Mouse (Mus musculus) limb, embryonic 14.5 days (tissue): ENCODE measurements around the gene Rufy1. TPM values are rescaled to one million over a fixed set of nuclear protein-coding genes. Genes with fewer than 3 reads are reported as not detected.

Source experiments
- ATAC-seq: fragments of 200-750 bp; cut with Nextera tagmentation; 2 replicates; pipeline ENCODE4 v1.8.0; 2017; ENCODE audit warnings: low read depth, moderate number of reproducible peaks, moderate TSS enrichment; ENCODE audit not compliant: low FRiP score
- DNase-seq: peaks from one replicate; pipeline ENCODE4 v3.0.0-alpha.2; 2015; ENCODE audit warnings: low spot score
- H3K27ac ChIP-seq: fragments of 300-500 bp; sonication (generic); replicated peaks from 2 replicates; pipeline ENCODE4 v1.5.1; 2014; ENCODE audit warnings: low read depth, mild to moderate bottlenecking, low read length, moderate library complexity, mixed read lengths
- H3K27me3 ChIP-seq: fragments of 300-500 bp; sonication (generic); 2 replicates; pipeline ENCODE4 v1.6.1; 2014; ENCODE audit warnings: low read length, mixed read lengths; ENCODE audit not compliant: control insufficient read depth, insufficient read depth
- H3K36me3 ChIP-seq: fragments of 300-500 bp; sonication (generic); 2 replicates; pipeline ENCODE4 v1.6.1; 2014; ENCODE audit warnings: mild to moderate bottlenecking, low read length, moderate library complexity, mixed read lengths; ENCODE audit not compliant: control insufficient read depth, insufficient read depth
- H3K4me1 ChIP-seq: fragments of 300-500 bp; sonication (generic); 2 replicates; pipeline ENCODE4 v1.6.1; 2014; ENCODE audit warnings: antibody characterized with exemption, low read length, mixed read lengths; ENCODE audit not compliant: control insufficient read depth, insufficient read depth
- H3K4me2 ChIP-seq: fragments of 300-500 bp; sonication (generic); replicated peaks from 2 replicates; pipeline ENCODE4 v1.6.1; 2014; ENCODE audit warnings: low read depth, mild to moderate bottlenecking, low read length, moderate library complexity; ENCODE audit not compliant: severe bottlenecking
- H3K4me3 ChIP-seq: fragments of 300-500 bp; sonication (generic); replicated peaks from 2 replicates; pipeline ENCODE4 v1.5.1; 2014; ENCODE audit warnings: low read length
- H3K9ac ChIP-seq: fragments of 300-500 bp; sonication (generic); 2 replicates; pipeline ENCODE4 v1.6.1; 2014; ENCODE audit warnings: mild to moderate bottlenecking, low read depth, low read length, moderate library complexity; ENCODE audit not compliant: severe bottlenecking
- H3K9me3 ChIP-seq: fragments of 300-500 bp; sonication (generic); 2 replicates; pipeline ENCODE4 v1.6.1; 2016; ENCODE audit warnings: low read length; ENCODE audit not compliant: control insufficient read depth
- POLR2A ChIP-seq: fragments of 200-500 bp; IDR thresholded peaks from 2 replicates; pipeline ENCODE4 v1.8.0; 2012; ENCODE audit warnings: inconsistent platforms, mild to moderate bottlenecking, moderate library complexity, borderline replicate concordance; ENCODE audit not compliant: insufficient read depth, insufficient read length; ENCODE audit errors: extremely low read depth
- WGBS: fragments of 180-500 bp; shearing (Covaris S2); extraction: QIAGEN DNeasy Blood & Tissue Kit; methylation state at CpG from one replicate; pipeline ENCODE4 v1.1.7; 2014; 5-methylcytosine and 5-hydroxymethylcytosine counted together
- polyA plus RNA-seq, 2 experiments: library from polyadenylated mRNA; depleted of rRNA in 1 of 2; stranded (reverse) in 1 of 2; unstranded in 1 of 2; fragments of >200 nt; fragmentation: Nextera tagmentation in 1 of 2; extraction: Ambion mirVana in 1 of 2; gene quantifications; 2 replicates each; pipeline versions ENCODE4 v1.2.1 to v1.2.3; 2012 to 2014

Gene Rufy1
- polyA plus RNA-seq, 2 experiments, result 20.3 to 24.9 TPM

- Histone ChIP-seq H3K27me3 (no peaks in the 10 kb centered on the region), H3K9ac (no peak overlapping the region), H3K4me1 (peaks cover 7% of the 10 kb centered on the region; the same call in 1 of the 2 replicates), H3K9me3 (no peaks in the 10 kb centered on the region), H3K36me3 (peaks cover 2% of the 10 kb centered on the region; the same call in 1 of the 2 replicates), H3K27ac (no peak overlapping the region), H3K4me3 (no peak overlapping the region), H3K4me2 (no peak overlapping the region)
- no peak for TF ChIP-seq POLR2A
- WGBS, result 96% methylated on average over 1 of the region's 1 CpGs
- no peak for DNase-seq
- ATAC-seq, result no peak
Measured at GRCm38 (mm10) chr11:50373621-50374020, 57.3 kb downstream of the Rufy1 start.

DNA sequence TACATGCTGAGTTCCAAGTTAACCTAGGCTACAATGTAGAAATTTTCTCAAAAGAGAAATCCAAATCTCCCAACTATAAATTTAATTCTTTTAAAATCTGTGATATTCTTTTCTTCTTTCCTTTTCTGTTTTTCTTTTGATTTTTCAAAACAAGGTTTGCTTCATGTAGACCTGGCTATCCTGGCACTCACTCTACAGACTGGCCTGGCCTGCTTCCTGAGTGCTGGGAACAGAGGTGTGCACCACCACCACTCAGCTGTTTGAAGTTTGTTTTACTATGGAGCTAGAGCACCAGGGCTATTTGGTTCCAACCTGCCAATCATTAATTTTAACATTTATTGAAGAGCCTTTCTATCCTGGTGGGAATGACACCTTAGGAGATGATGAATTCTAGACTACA lies 57.8 kb downstream of the Rufy1 start:
- ATAC-seq, result no peak
- no peak for TF ChIP-seq POLR2A
- no peaks in the 10 kb centered on the region for H3K27me3 ChIP-seq
- no peak overlapping the region for H3K9ac ChIP-seq
- H3K9me3 ChIP-seq, result no peaks in the 10 kb centered on the region
- no peaks in the 10 kb centered on the region for H3K36me3 ChIP-seq
- H3K27ac ChIP-seq, result no peak overlapping the region
- no peak overlapping the region for H3K4me2 ChIP-seq
- DNase-seq, result no peak
- no peak overlapping the region for H3K4me3 ChIP-seq
- peaks cover 7% of the 10 kb centered on the region; the same call in 1 of the 2 replicates for H3K4me1 ChIP-seq

GRCm38 (mm10) chr11:50371911-50372310 lies 59.0 kb downstream of the Rufy1 start:
- Histone ChIP-seq H3K27me3 (no peaks in the 10 kb centered on the region), H3K4me1 (peaks cover 7% of the 10 kb centered on the region; the same call in 1 of the 2 replicates), H3K9me3 (no peaks in the 10 kb centered on the region), H3K36me3 (no peaks in the 10 kb centered on the region), H3K9ac (no peak overlapping the region), H3K4me2 (no peak overlapping the region; the same call in 1 of the 2 replicates), H3K4me3 (no peak overlapping the region), H3K27ac (no peak overlapping the region)
- no peak for TF ChIP-seq POLR2A
- ATAC-seq (no peak), DNase-seq (no peak)
- 88% methylated on average over 1 of the region's 1 CpGs for WGBS

GRCm38 (mm10) chr11:50371399-50371841 lies 59.5 kb downstream of the Rufy1 start:
- DNase-seq (peak; percentile 71), ATAC-seq (peak; percentile 62; the same call in 1 of the 2 replicates)
- WGBS, result 4% methylated on average over 18 of the region's 18 CpGs
- Histone ChIP-seq H3K36me3 (no peaks in the 10 kb centered on the region), H3K9ac (peak overlapping the region; percentile 52), H3K9me3 (no peaks in the 10 kb centered on the region), H3K4me2 (peak overlapping the region; percentile 56), H3K27ac (no peak overlapping the region), H3K4me1 (peaks cover 4% of the 10 kb centered on the region; the same call in 1 of the 2 replicates), H3K27me3 (no peaks in the 10 kb centered on the region), H3K4me3 (peak overlapping the region; percentile 31)
- 0 out of 2 replicates have a peak, but pooled peaks have one; percentile 29 for TF ChIP-seq POLR2A

DNA sequence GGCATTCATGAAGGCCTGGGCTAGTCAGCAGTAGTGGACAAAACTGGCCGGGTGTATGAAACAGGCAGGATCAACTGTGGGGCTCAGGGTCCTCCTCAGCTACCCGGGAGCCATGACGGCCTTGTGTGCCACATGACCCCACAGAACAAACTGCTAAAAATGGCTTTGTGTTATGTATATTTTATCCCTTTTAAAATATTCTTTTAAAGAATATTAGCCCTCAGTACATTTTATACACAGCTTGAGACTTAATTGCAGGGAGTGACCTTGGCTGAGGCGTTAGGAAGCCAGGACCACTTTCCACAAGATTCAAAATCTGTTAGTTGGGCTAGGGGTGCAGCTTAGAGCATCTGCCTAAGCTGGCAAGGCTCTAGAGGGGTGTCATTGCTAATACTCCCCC lies 60.0 kb downstream of the Rufy1 start:
- Histone ChIP-seq H3K9ac (peak overlapping the region; percentile 52), H3K4me2 (peak overlapping the region; percentile 56), H3K4me3 (peak overlapping the region; percentile 31), H3K4me1 (no peaks in the 10 kb centered on the region), H3K27me3 (no peaks in the 10 kb centered on the region), H3K36me3 (no peaks in the 10 kb centered on the region), H3K9me3 (no peaks in the 10 kb centered on the region), H3K27ac (no peak overlapping the region)
- no peak for TF ChIP-seq POLR2A
- no peak for DNase-seq
- no peak for ATAC-seq
- WGBS, result 55% methylated on average over 4 of the region's 4 CpGs
